Mouse (Mus musculus) embryonic facial prominence, embryonic 10.5 days (tissue): ENCODE measurements at regions not wholly inside any gene's neighbourhood (a gene's known extent, or its start where the extent isn't known, plus 50 kb on each side); places are given as distances from the start of the nearest gene placed in this dataset.
"Not testable (repeated sequence)": the region's sequence is repeated elsewhere in the genome, so short reads cannot be mapped to it uniquely, and the experiment has no call there.

Experiments
- DNase-seq: peaks from one replicate; pipeline ENCODE4 v3.0.0-alpha.2; 2017; ENCODE audit warnings: low spot score
- H3K27ac ChIP-seq: fragments of 300-500 bp; sonication (generic); replicated peaks from 2 replicates; pipeline ENCODE4 v1.5.1; 2016; ENCODE audit warnings: mild to moderate bottlenecking
- H3K27me3 ChIP-seq: fragments of 300-500 bp; sonication (generic); replicated peaks from 2 replicates; pipeline ENCODE4 v1.6.1; 2016; ENCODE audit warnings: low read depth, mild to moderate bottlenecking; ENCODE audit not compliant: poor library complexity, severe bottlenecking
- H3K36me3 ChIP-seq: fragments of 300-500 bp; sonication (generic); replicated peaks from 2 replicates; pipeline ENCODE4 v1.6.1; 2016; ENCODE audit warnings: mild to moderate bottlenecking, moderate library complexity
- H3K4me1 ChIP-seq: fragments of 300-500 bp; sonication (generic); 2 replicates; pipeline ENCODE4 v1.6.1; 2016
- H3K4me3 ChIP-seq: fragments of 300-500 bp; sonication (generic); 2 replicates; pipeline ENCODE4 v1.5.1; 2016; ENCODE audit warnings: mild to moderate bottlenecking, moderate library complexity
- H3K9me3 ChIP-seq: fragments of 300-500 bp; sonication (generic); 2 replicates; pipeline ENCODE4 v1.6.1; 2016; ENCODE audit warnings: mild to moderate bottlenecking
- WGBS: fragments of 180-500 bp; shearing (Covaris S2); methylation state at CpG from one replicate; pipeline ENCODE4 v1.1.7; 2016; 5-methylcytosine and 5-hydroxymethylcytosine counted together

GRCm38 (mm10) chr14:53635206-53635605 is 618.7 kb downstream of the Dad1 start:
- 57% methylated on average over 7 of the region's 7 CpGs for WGBS
- not testable (repeated sequence) for H3K4me3 ChIP-seq

DNA sequence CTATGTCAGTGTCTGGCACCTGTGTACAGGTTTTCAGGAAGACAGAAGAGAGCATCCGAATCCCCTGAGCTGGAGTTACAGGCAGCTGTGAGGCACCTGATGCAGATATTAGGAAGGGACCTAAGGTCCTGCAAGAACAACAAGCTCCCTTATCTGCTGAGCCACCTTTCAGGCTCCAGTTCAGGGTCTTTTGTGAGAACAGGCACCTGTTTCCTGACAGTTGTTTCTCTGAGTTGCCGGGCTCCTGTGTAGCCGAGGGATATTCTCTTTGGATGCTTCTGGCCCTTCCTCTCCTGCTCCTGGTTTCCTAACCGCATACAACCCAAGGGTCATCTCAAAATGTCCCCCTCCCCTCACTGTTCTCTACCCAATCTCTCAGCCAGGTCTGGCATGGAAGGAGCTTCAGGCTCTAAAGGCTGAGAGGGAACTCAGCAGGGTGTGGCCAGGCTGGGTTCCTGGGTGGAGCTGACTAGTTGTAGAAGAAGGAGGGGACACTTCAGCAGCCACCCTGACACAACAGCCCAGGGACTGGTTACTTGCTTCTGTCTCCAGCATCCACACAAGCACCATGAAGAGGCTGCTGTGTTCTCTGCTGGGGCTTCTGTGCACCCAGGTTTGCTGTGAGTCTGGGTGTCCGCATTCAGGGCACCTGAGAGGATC is 619.5 kb downstream of the Dad1 start:
- H3K4me1 ChIP-seq, H3K9me3 ChIP-seq, H3K27me3 ChIP-seq, H3K4me3 ChIP-seq, H3K27ac ChIP-seq, DNase-seq, H3K36me3 ChIP-seq: not testable (repeated sequence)
- WGBS: 46% methylated on average over 5 of the region's 5 CpGs

More at GRCm38 (mm10) chr14:53635206-53635605, 618.7 kb downstream of the Dad1 start:
- not testable (repeated sequence) for H3K27me3 ChIP-seq, H3K4me1 ChIP-seq, DNase-seq, H3K9me3 ChIP-seq, H3K36me3 ChIP-seq, H3K27ac ChIP-seq

DNA sequence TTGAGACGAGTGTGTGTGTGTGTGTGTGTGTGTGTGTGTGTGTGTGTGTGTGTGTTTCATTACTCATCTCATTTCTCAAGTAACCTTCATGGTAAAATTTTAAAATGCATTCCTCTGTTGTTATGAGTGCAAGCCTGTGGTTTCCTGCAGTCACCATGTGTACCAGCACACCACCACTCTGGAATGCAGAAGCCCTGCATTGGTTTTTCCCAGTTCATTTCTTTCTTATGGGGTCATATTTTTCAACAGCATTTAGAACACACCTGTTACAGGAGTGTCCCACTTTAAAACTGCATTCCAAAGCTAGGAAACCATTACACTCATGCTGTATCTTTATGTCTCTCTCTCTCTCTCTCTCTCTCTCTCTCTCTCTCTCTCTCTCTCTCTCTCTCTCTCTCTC is 620.2 kb downstream of the Dad1 start:
- not testable (repeated sequence) for H3K27me3 ChIP-seq, H3K9me3 ChIP-seq, DNase-seq, H3K27ac ChIP-seq, H3K36me3 ChIP-seq, H3K4me3 ChIP-seq, H3K4me1 ChIP-seq
- 59% methylated on average over 1 of the region's 1 CpGs for WGBS

GRCm38 (mm10) chr14:53621376-53621775 is 632.5 kb downstream of the Dad1 start:
- H3K27me3 ChIP-seq, DNase-seq, H3K9me3 ChIP-seq, H3K4me3 ChIP-seq, H3K4me1 ChIP-seq, H3K36me3 ChIP-seq, H3K27ac ChIP-seq: not testable (repeated sequence)
- 58% methylated on average over 4 of the region's 4 CpGs for WGBS

DNA sequence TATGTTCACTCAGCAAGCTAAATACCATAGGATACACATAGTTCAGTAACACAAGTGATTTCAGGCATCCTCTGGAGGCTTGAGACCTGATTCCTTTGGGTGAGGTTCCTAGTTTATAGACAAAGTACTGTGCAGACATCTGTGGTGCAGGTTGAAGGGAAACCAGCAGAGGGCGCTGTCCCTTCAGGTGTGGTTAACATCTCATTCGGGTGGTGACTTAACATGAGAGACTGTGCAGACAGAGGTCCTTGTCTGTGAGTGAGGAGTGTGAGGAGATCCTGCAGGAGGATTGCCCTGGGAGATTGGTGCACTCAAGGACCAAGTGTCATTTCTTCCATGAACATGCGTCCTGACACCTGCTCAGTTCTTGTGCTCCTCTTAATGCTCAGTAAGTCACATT is 637.8 kb downstream of the Dad1 start:
- WGBS: 50% methylated on average over 3 of the region's 3 CpGs
- not testable (repeated sequence) for H3K27me3 ChIP-seq, H3K36me3 ChIP-seq

DNA sequence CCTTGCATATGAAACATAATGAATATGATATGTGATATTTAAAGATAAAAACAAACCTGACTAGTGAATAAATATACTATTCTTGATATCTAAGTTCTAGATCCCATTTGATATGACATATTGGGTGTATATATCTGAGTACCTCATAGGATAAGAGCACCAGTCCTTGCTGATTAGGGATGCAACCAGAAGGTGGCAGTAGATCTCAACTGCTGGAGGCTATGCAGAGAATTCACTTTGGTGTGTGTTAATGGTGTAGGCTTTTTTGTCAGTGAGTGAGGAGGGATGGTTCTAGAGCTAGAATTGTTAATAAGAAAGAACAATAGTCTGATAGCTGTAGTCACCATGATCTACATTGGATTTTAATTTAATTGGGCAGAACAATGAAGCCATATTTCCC is 639.6 kb downstream of the Dad1 start:
- Histone ChIP-seq H3K27ac (no peak overlapping the region), H3K9me3 (no peaks in the 10 kb centered on the region), H3K4me3 (no peak overlapping the region), H3K4me1 (no peaks in the 10 kb centered on the region), H3K36me3 (no peaks in the 10 kb centered on the region), H3K27me3 (no peaks in the 10 kb centered on the region)
- no peak for DNase-seq

More for the DNA sequence above, 637.8 kb downstream of the Dad1 start:
- DNase-seq, H3K4me1 ChIP-seq, H3K4me3 ChIP-seq, H3K9me3 ChIP-seq, H3K27ac ChIP-seq: not testable (repeated sequence)

DNA sequence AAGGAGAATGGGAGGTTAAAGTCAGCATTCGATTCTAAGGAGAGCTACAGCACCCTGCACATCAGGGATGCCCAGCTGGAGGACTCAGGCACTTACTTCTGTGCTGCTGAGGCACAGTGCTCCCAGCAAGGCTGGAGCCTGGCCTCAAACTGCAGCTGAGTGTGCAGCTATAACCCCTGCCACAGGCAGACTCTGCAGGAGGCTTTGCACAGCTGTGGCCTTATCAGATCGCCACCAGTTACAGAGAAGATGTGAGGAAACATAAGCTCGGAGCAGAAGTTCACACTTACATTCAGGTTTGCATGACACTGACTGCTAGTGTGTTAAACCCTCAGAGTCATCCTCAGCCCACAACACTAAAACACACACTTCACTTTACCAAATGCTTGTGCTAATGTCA is 654.6 kb downstream of the Dad1 start:
- WGBS: 66% methylated on average over 3 of the region's 3 CpGs
- not testable (repeated sequence) for H3K36me3 ChIP-seq, DNase-seq, H3K9me3 ChIP-seq, H3K27ac ChIP-seq, H3K4me3 ChIP-seq, H3K27me3 ChIP-seq, H3K4me1 ChIP-seq

DNA sequence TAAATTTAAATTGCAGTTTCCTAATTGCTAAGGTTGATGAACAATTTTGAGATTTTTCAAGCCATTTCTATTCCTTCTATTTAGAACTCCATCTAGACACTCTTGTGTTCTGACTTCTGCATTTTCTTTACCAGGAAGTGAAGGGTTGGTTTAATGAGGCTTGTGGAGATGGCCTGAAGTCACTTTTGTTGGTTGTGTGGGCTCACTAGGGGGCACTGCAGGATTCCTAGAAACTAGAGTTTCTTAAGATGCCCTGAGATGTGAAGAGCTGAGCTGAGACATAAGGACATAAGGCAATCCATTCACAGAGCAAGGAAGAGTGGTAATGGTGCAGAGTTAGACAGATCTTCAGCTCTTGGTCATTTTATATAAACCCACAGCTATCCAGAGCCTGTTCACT is 656.6 kb downstream of the Dad1 start:
- H3K4me3 ChIP-seq, H3K9me3 ChIP-seq, DNase-seq, H3K27ac ChIP-seq, H3K27me3 ChIP-seq, H3K4me1 ChIP-seq, H3K36me3 ChIP-seq: not testable (repeated sequence)

DNA sequence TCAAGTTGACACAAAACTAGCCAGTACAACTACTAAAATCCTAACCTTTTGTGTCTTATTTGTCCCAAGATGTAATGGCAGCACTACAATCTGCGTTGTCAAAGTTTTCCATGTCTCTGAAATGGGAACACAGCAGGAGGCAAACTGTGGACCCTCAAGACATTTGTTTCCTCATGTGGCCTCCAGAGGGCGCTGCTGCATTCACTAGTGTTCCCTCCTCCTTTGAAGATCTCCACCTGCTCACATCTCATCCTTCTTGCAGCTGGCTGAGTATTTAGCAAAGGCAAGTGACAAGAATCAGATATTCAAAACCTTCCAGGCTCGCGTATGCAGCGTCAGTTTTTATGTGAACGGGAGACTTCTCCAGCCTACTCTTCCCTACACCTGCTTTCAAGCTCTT is 663.3 kb downstream of the Dad1 start:
- not testable (repeated sequence) for H3K4me3 ChIP-seq, H3K27me3 ChIP-seq, H3K4me1 ChIP-seq, H3K36me3 ChIP-seq, H3K27ac ChIP-seq, H3K9me3 ChIP-seq
- 50% methylated on average over 6 of the region's 6 CpGs for WGBS
- DNase-seq: peak; percentile 8

DNA sequence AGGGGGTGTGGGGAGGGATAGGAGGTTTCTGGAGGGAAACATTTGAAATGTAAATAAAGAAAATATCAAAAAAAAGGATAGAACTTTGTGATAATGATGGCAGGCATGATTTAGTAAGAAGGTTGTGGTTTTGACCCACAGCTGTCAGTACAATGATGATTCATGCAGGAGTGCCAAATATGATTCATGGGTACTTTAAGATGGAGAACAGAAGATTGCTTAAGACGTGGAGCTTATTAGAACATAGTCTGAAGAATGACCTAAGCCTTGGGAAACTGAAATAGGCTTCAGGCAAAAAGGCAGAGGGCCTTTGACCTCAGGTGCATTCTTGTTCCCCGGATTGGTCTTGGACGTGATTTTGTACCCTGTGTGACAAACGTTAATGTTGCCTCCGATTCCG is 671.4 kb downstream of the Dad1 start:
- not testable (repeated sequence) for H3K4me3 ChIP-seq, H3K36me3 ChIP-seq, H3K27me3 ChIP-seq, DNase-seq, H3K4me1 ChIP-seq, H3K27ac ChIP-seq, H3K9me3 ChIP-seq
- 92% methylated on average over 6 of the region's 6 CpGs for WGBS

DNA sequence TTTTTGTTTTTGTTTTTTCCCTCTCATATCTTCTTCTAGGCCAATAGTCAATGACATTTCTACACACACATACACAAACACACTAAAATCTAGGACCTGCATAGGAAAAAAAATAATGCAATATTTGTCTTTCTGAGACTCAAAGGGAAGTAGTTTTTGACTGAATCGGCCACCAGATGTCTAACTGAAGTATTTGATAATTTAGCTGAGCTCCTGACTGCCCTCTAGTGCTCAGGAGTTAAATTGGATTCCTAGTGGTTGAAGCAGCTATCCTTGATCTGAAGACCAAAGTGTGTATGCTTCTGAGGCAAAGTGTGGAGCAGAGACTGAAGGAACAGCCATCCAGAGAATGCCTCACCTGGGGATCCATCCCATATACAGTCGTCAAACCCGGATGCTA is 672.2 kb downstream of the Dad1 start:
- not testable (repeated sequence) for H3K9me3 ChIP-seq, H3K4me3 ChIP-seq, H3K4me1 ChIP-seq, H3K27me3 ChIP-seq, H3K27ac ChIP-seq, H3K36me3 ChIP-seq, DNase-seq
- 60% methylated on average over 3 of the region's 3 CpGs for WGBS

- H3K9me3 ChIP-seq: peaks cover 13% of the 10 kb centered on the region; the same call in 1 of the 2 replicates
- not testable (repeated sequence) for DNase-seq, H3K27me3 ChIP-seq, H3K4me3 ChIP-seq, H3K4me1 ChIP-seq, H3K27ac ChIP-seq, H3K36me3 ChIP-seq
- WGBS: 96% methylated on average over 1 of the region's 1 CpGs
Observed at GRCm38 (mm10) chr14:53576927-53577326, 677.0 kb downstream of the Dad1 start.

DNA sequence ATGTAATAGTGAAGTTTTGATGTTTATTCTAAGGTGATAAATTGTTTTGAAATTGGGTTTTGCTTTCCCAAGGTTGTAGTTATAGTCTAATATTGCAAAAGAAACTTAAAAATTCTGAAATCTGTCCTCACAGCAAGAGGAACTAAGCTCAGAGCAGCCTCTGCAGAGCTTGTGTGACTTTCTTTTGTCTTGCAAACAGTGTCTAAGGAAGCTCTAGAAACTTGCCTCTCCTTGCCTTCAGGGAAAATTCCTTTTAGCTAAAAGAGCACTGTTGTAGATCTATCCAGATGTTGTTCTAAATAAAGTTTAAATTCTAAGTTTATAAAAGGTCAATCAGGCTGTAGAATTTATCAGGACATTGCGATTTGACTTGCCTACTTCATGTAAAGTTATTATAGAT is 681.2 kb downstream of the Dad1 start:
- 84% methylated on average over 1 of the region's 1 CpGs for WGBS
- DNase-seq, H3K36me3 ChIP-seq, H3K27me3 ChIP-seq, H3K4me1 ChIP-seq, H3K27ac ChIP-seq, H3K4me3 ChIP-seq: not testable (repeated sequence)
- peaks cover 13% of the 10 kb centered on the region; the same call in 1 of the 2 replicates for H3K9me3 ChIP-seq

DNA sequence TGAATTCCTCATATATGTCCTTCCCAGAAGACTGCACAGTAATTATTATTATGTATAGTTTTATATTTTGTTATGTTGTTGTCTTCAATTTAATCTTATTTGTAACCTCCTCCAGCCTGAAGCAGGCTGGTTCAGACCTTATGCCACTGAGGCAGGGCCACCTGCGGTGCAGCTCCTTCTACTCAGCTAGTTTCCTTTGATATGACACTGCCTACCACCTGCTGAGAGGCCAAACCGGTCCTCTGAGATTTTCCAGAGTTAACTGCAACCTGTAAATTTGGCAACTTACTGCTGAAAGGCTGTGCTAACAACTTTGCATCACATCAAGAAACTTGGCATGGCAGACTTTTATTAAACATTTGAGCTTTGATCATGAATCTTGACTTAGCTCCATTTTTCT is 691.3 kb downstream of the Dad1 start:
- 45% methylated on average over 2 of the region's 2 CpGs for WGBS

More for the DNA sequence above, 691.3 kb downstream of the Dad1 start:
- DNase-seq: no peak
- Histone ChIP-seq H3K4me1 (no peaks in the 10 kb centered on the region), H3K36me3 (no peaks in the 10 kb centered on the region), H3K9me3 (no peaks in the 10 kb centered on the region), H3K27me3 (no peaks in the 10 kb centered on the region), H3K4me3 (no peak overlapping the region), H3K27ac (no peak overlapping the region)
